Mouse (Mus musculus): ENCODE results near the gene Cd160.

DNA sequence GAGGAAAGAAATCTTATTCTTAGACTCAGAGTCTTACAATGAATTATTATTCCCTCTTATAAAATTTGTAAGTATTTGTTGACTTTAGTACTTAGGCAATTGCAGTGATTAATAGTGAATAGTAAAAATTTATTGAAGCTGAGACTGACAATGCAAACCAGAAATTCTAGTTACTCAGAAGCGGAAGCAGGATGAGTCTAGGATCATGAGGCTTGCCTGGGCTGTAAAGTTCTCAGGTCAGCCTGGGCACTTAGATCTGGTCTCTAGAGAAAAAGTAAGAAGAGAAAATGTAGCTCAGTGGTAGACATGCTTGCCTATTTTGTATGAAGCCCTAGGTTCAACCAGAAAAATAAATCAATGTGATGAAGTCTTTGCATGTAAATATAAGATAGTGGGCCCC, 73.2 kb downstream of the Cd160 start:
- TF ChIP-seq CTCF (IDR thresholded peaks at IDR 0.05; ENCODE audit: low read depth, low read length) (no peak), POLR2A (IDR thresholded peaks at IDR 0.05; ENCODE audit: borderline replicate concordance, low read depth, low read length) (no peak)
